Mouse (Mus musculus): ENCODE measurements at regions not wholly inside any gene's neighbourhood (a gene's known extent, or its start where the extent isn't known, plus 50 kb on each side); places are given as distances from the start of the nearest gene placed in this dataset.

DNA sequence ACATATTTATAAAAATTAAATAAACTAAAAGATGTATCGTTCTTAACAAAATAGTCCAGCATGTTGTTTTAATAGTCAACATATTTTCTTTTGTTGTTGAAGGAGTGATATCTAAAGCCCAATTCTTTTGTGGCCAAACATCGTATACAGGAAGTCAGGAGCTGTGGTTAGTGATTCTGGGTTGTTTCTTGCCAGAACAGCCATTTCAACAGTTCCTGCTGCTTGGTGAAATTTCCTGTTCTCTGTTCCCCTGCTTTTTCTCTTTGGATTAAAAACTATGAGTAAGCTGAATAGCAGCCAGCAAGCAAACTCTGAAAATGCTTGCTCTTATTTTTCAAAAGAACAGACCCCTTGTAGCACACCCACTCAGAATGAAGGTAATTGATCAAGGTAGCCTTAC lies 70.2 kb upstream of the F13a1 start:
- Histone ChIP-seq H3K4me3 (ENCODE audit: insufficient read depth, low read length) (no peak overlapping the region), H3K27ac (ENCODE audit: insufficient read depth, low read depth, low read length) (peak overlapping the region; percentile 87), H3K4me1 (ENCODE audit: control insufficient read depth, insufficient read depth, low read length) (peaks cover 17% of the 10 kb centered on the region)
- TF ChIP-seq POLR2A (IDR thresholded peaks at IDR 0.05; ENCODE audit: borderline replicate concordance, low read depth, low read length), result no peak
- no peak for TF ChIP-seq CTCF (IDR thresholded peaks at IDR 0.05; ENCODE audit: low read depth, low read length)

DNA sequence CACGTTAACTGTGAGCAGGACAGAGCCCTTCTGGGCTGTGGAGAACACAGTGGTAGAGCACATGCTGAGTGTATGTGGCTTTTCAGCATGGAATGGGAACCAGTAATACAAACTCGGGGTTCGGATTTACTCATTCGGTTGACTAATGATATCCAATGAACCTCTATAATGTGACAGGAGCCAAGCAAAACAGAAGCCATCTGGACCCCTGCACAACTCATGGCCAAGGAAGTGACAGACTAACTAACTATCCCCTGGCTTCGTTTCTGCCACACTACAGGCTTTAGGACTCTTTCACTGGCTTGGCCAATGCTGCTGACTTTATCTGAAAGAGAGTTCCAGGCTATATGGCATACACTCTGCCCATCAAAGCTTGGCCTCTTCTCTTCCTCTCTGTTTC lies 64.3 kb upstream of the F13a1 start:
- Histone ChIP-seq H3K27ac (ENCODE audit: insufficient read depth, low read depth, low read length) (no peak overlapping the region), H3K4me3 (ENCODE audit: insufficient read depth, low read length) (no peak overlapping the region), H3K4me1 (ENCODE audit: control insufficient read depth, insufficient read depth, low read length) (no peaks in the 10 kb centered on the region)
- no peak for TF ChIP-seq CTCF (IDR thresholded peaks at IDR 0.05; ENCODE audit: low read depth, low read length)
- no peak for TF ChIP-seq POLR2A (IDR thresholded peaks at IDR 0.05; ENCODE audit: borderline replicate concordance, low read depth, low read length)

DNA sequence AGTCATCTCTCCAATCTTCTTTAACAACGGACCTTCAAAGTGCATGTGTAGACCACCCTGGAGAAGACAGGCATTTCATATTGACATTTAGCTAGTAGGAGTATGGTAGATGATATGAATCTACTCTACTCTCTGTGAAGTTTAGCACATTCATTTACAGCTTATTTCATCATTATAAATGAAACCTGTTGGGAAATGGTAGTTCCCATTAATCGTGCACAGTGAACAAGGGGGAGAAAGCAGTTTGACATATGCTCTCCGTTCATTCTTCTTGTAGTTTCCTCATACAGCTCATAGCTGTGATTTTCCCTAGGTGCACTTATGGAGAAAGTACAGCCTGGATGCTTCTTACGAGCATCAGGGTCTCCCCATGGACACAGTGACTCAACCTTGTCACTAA lies 61.7 kb upstream of the F13a1 start:
- Histone ChIP-seq H3K27ac (ENCODE audit: insufficient read depth, low read depth, low read length) (no peak overlapping the region), H3K4me1 (ENCODE audit: control insufficient read depth, insufficient read depth, low read length) (no peaks in the 10 kb centered on the region), H3K4me3 (ENCODE audit: insufficient read depth, low read length) (no peak overlapping the region)
- TF ChIP-seq CTCF (IDR thresholded peaks at IDR 0.05; ENCODE audit: low read depth, low read length) (no peak), POLR2A (IDR thresholded peaks at IDR 0.05; ENCODE audit: borderline replicate concordance, low read depth, low read length) (no peak)

DNA sequence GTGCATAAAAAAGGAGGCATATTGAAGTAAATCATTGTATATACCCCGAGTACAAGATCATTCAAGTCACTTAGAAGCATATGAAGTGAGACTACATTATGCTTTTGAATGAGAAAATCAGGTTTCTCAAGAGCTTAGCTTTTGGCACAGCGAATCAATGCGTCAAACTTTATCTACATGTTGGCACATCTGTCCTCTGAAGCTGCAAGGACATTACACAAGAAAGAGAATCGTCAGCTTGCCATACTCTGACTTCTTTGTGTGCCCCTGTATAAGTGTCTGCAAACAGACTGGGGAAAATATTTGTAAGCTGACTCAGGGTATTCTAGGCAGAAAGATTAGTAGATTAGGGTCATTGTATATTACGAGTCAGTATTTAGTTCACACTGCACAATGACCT lies 57.7 kb upstream of the F13a1 start:
- Histone ChIP-seq H3K4me3 (ENCODE audit: insufficient read depth, low read length) (no peak overlapping the region), H3K4me1 (ENCODE audit: control insufficient read depth, insufficient read depth, low read length) (peaks cover 13% of the 10 kb centered on the region), H3K27ac (ENCODE audit: insufficient read depth, low read depth, low read length) (no peak overlapping the region)
- TF ChIP-seq CTCF (IDR thresholded peaks at IDR 0.05; ENCODE audit: low read depth, low read length) (no peak), POLR2A (IDR thresholded peaks at IDR 0.05; ENCODE audit: borderline replicate concordance, low read depth, low read length) (no peak)

DNA sequence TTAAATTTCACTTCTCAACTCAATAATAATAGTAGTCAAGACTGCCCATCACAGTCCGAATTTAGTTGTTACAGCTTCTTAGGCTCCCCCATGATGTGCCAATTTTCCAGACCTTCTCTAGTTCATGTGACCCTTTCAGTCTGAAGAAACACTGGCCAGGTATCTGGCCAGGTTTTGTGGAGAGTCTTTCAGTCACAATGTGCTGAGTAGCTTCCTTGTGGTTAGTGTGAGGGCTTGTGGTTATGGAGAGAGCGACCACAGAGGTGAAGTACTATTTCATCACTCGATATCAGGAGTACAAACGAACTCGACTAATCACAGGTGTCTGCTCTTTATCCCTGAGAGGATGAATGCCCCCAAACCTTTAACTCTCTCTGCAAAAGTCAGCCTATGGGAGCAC lies 56.0 kb upstream of the F13a1 start:
- Histone ChIP-seq H3K4me3 (ENCODE audit: insufficient read depth, low read length) (no peak overlapping the region), H3K4me1 (ENCODE audit: control insufficient read depth, insufficient read depth, low read length) (peaks cover 13% of the 10 kb centered on the region), H3K27ac (ENCODE audit: insufficient read depth, low read depth, low read length) (no peak overlapping the region)
- TF ChIP-seq POLR2A (IDR thresholded peaks at IDR 0.05; ENCODE audit: borderline replicate concordance, low read depth, low read length) (no peak), CTCF (IDR thresholded peaks at IDR 0.05; ENCODE audit: low read depth, low read length) (no peak)

DNA sequence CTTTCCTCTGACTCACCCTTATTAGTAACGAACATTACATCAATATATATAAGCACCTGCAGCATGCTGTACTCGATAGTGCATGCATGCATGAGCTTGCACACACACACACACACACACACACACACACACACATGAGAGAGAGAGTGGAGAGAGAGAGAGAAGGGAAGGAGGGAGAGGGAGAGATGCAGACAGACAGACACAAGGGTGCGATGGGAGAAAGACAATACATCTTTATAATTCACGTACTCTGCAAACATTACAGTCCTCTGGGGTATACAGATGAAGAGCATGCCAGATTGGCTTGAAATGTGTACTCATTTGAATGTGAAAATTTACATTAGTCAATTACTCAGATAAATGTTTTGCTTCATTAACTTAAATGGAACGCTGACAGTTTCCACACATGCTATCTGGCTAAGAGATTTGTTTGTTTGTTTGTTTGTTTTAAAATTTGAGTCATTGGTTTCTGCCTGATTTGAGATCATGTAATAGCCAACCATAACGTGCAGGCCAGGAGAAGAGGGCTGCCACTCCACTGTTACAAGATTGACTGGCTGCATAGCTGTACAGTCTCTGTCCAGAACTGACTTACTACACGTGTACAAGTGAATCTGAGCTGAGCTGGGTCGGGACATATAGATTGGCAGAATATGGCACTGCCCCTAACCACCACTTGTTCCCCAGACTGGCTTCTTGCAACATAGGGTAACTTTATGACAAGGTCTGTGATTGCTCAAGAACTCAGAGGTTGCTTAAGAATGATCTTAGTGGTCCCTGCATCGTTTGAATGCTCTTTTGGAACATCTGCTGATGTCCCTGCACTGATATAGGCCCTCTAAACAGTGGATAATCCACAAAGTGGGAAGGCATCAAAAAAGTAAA lies 54.6 kb upstream of the F13a1 start:
- TF ChIP-seq POLR2A (IDR thresholded peaks at IDR 0.05; ENCODE audit: borderline replicate concordance, low read depth, low read length), result no peak
- no peak for TF ChIP-seq CTCF (IDR thresholded peaks at IDR 0.05; ENCODE audit: low read depth, low read length)
- Histone ChIP-seq H3K27ac (ENCODE audit: insufficient read depth, low read depth, low read length) (no peak overlapping the region), H3K4me3 (ENCODE audit: insufficient read depth, low read length) (no peak overlapping the region), H3K4me1 (ENCODE audit: control insufficient read depth, insufficient read depth, low read length) (peaks cover 13% of the 10 kb centered on the region)

DNA sequence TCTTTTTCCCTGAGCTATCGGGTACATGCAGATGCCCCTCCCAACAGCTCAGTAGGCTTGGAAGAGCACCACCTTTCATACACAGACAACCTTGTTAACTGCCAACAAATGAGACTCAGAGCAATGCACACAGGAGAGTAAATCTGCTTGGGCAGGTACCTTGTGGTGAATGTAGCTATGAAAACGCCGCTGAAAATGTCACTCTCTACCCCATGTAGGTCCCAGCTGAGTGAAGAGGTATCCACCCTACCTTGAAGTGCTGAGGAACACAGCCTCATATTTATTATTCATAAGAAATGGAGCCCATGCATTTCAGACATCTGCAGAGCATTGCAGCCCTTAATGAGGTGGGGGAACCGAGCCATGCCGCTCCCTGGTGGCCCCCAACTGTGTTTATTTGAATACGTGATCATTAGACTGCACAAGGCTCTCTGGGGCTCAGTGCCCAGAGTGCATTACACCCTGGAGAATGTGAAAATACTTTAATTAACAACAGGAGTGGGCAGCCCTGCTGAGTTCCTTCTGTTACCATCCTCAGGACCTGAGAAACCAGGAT lies 53.8 kb upstream of the F13a1 start:
- Histone ChIP-seq H3K4me1 (ENCODE audit: control insufficient read depth, insufficient read depth, low read length) (peaks cover 13% of the 10 kb centered on the region), H3K27ac (ENCODE audit: insufficient read depth, low read depth, low read length) (no peak overlapping the region), H3K4me3 (ENCODE audit: insufficient read depth, low read length) (no peak overlapping the region)
- TF ChIP-seq POLR2A (IDR thresholded peaks at IDR 0.05; ENCODE audit: borderline replicate concordance, low read depth, low read length) (no peak), CTCF (IDR thresholded peaks at IDR 0.05; ENCODE audit: low read depth, low read length) (no peak)

DNA sequence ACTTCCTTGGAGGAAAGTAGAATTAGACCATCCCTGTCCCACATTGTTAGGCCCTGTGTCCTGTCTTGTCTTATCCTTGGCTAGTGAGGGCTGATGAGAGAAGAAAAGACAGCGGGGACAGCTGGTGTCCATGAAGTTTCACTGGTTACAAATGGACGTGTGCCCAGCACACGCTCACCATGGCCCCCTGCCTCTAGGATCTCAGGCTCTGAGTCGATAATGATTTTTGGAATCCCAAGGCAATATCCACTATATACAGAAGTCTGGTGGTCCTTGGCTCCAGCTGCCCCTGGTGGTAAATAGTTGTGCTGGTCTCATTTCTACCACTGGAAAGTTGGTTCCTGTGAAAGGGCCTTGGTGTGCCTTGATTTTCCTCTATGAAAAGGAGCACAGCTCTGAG lies 51.7 kb upstream of the F13a1 start:
- Histone ChIP-seq H3K27ac (ENCODE audit: insufficient read depth, low read depth, low read length) (no peak overlapping the region), H3K4me1 (ENCODE audit: control insufficient read depth, insufficient read depth, low read length) (peaks cover 13% of the 10 kb centered on the region), H3K4me3 (ENCODE audit: insufficient read depth, low read length) (no peak overlapping the region)
- TF ChIP-seq CTCF (IDR thresholded peaks at IDR 0.05; ENCODE audit: low read depth, low read length) (no peak), POLR2A (IDR thresholded peaks at IDR 0.05; ENCODE audit: borderline replicate concordance, low read depth, low read length) (no peak)
